Mouse (Mus musculus) heart, embryonic 13.5 days (tissue): ENCODE measurements around the gene Tedc1. TPM values are rescaled to one million over a fixed set of nuclear protein-coding genes. Genes with fewer than 3 reads are reported as not detected.

Experiments
- ATAC-seq: fragments of 200-750 bp; cut with Nextera tagmentation; 2 replicates; pipeline ENCODE4 v1.8.0; 2017; ENCODE audit warnings: moderate TSS enrichment; ENCODE audit not compliant: insufficient number of reproducible peaks, low FRiP score, low TSS enrichment; ENCODE audit errors: extremely low read depth
- H3K27ac ChIP-seq: fragments of 300-500 bp; sonication (generic); replicated peaks from 2 replicates; pipeline ENCODE4 v1.5.1; 2015; ENCODE audit warnings: moderate library complexity, mild to moderate bottlenecking, inconsistent platforms
- H3K27me3 ChIP-seq: fragments of 300-500 bp; sonication (generic); replicated peaks from 2 replicates; pipeline ENCODE4 v1.6.1; 2015; ENCODE audit warnings: mild to moderate bottlenecking, inconsistent platforms
- H3K36me3 ChIP-seq: fragments of 300-500 bp; sonication (generic); 2 replicates; pipeline ENCODE4 v1.6.1; 2015; ENCODE audit warnings: mild to moderate bottlenecking, inconsistent platforms
- H3K4me1 ChIP-seq: fragments of 300-500 bp; sonication (generic); 2 replicates; pipeline ENCODE4 v1.6.1; 2015; ENCODE audit warnings: inconsistent platforms
- H3K4me2 ChIP-seq: fragments of 300-500 bp; sonication (generic); 2 replicates; pipeline ENCODE4 v1.6.1; 2015; ENCODE audit warnings: inconsistent platforms, mild to moderate bottlenecking, moderate library complexity
- H3K4me3 ChIP-seq: fragments of 300-500 bp; sonication (generic); 2 replicates; pipeline ENCODE4 v1.5.1; 2015; ENCODE audit warnings: moderate library complexity, mild to moderate bottlenecking, inconsistent platforms
- H3K9ac ChIP-seq: fragments of 300-500 bp; sonication (generic); 2 replicates; pipeline ENCODE4 v1.6.1; 2015; ENCODE audit warnings: inconsistent platforms, mild to moderate bottlenecking, moderate library complexity
- H3K9me3 ChIP-seq: fragments of 300-500 bp; sonication (generic); 2 replicates; pipeline ENCODE4 v1.6.1; 2016; ENCODE audit warnings: inconsistent platforms
- WGBS: fragments of 180-500 bp; shearing (Covaris S2); methylation state at CpG from one replicate; pipeline ENCODE4 v1.1.7; 2015; ENCODE audit warnings: mixed read lengths; 5-methylcytosine and 5-hydroxymethylcytosine counted together
- polyA plus RNA-seq: library from polyadenylated mRNA; unstranded; fragments of >200 nt; fragmentation: Nextera tagmentation; extraction: Ambion mirVana; gene quantifications from 2 replicates; pipeline ENCODE4 v1.2.1, GENCODE M21; 2015

Tedc1 gene
- polyA plus RNA-seq, 1 experiment from 2014 or later, result 21.8 TPM

- H3K9ac ChIP-seq, result no peak overlapping the region
- no peak for ATAC-seq
- no peak overlapping the region for H3K4me3 ChIP-seq
- H3K27ac ChIP-seq, result no peak overlapping the region
- 76% methylated on average over 17 of the region's 17 CpGs for WGBS
- H3K4me2 ChIP-seq, result no peak overlapping the region
- peaks cover 5% of the 10 kb centered on the region; the same call in 1 of the 2 replicates for H3K27me3 ChIP-seq
- H3K4me1 ChIP-seq, result no peaks in the 10 kb centered on the region
- no peaks in the 10 kb centered on the region for H3K36me3 ChIP-seq
- H3K9me3 ChIP-seq, result no peaks in the 10 kb centered on the region
These were observed 54.6 kb downstream of the Tedc1 start for GRCm38 (mm10) chr12:113210586-113211378.

- no peak overlapping the region for H3K4me3 ChIP-seq
- no peak overlapping the region for H3K4me2 ChIP-seq
- no peaks in the 10 kb centered on the region for H3K9me3 ChIP-seq
- WGBS, result 81% methylated on average over 5 of the region's 5 CpGs
- peaks cover 5% of the 10 kb centered on the region; the same call in 1 of the 2 replicates for H3K27me3 ChIP-seq
- ATAC-seq, result no peak
- no peak overlapping the region for H3K9ac ChIP-seq
- H3K4me1 ChIP-seq, result no peaks in the 10 kb centered on the region
- H3K36me3 ChIP-seq, result no peaks in the 10 kb centered on the region
- no peak overlapping the region for H3K27ac ChIP-seq
These were observed 55.6 kb downstream of the Tedc1 start for GRCm38 (mm10) chr12:113211772-113212171.

GRCm38 (mm10) chr12:113212326-113212924 is 56.2 kb downstream of the Tedc1 start:
- Histone ChIP-seq H3K4me3 (no peak overlapping the region), H3K27ac (no peak overlapping the region), H3K9ac (no peak overlapping the region), H3K36me3 (no peaks in the 10 kb centered on the region), H3K4me2 (no peak overlapping the region), H3K9me3 (no peaks in the 10 kb centered on the region), H3K27me3 (peaks cover 5% of the 10 kb centered on the region; the same call in 1 of the 2 replicates), H3K4me1 (peaks cover under 1% of the 10 kb centered on the region; the same call in 1 of the 2 replicates)
- ATAC-seq, result no peak
- WGBS, result 77% methylated on average over 10 of the region's 10 CpGs

- ATAC-seq, result no peak
- WGBS, result 58% methylated on average over 2 of the region's 2 CpGs
- no peak overlapping the region for H3K4me2 ChIP-seq
These were observed 57.0 kb downstream of the Tedc1 start for GRCm38 (mm10) chr12:113213226-113213625.

GRCm38 (mm10) chr12:113214072-113214808 is 58.0 kb downstream of the Tedc1 start:
- Histone ChIP-seq H3K36me3 (no peaks in the 10 kb centered on the region), H3K9me3 (no peaks in the 10 kb centered on the region), H3K4me1 (peaks cover 4% of the 10 kb centered on the region; the same call in 1 of the 2 replicates), H3K4me3 (no peak overlapping the region), H3K27me3 (peaks cover 5% of the 10 kb centered on the region; the same call in 1 of the 2 replicates), H3K4me2 (no peak overlapping the region), H3K27ac (no peak overlapping the region), H3K9ac (no peak overlapping the region)
- no peak for ATAC-seq
- WGBS, result 80% methylated on average over 25 of the region's 25 CpGs

More at GRCm38 (mm10) chr12:113213226-113213625, 57.0 kb downstream of the Tedc1 start:
- no peaks in the 10 kb centered on the region for H3K9me3 ChIP-seq
- H3K4me3 ChIP-seq, result no peak overlapping the region
- peaks cover 5% of the 10 kb centered on the region; the same call in 1 of the 2 replicates for H3K27me3 ChIP-seq
- H3K27ac ChIP-seq, result no peak overlapping the region
- H3K9ac ChIP-seq, result no peak overlapping the region
- H3K36me3 ChIP-seq, result no peaks in the 10 kb centered on the region
- peaks cover 4% of the 10 kb centered on the region; the same call in 1 of the 2 replicates for H3K4me1 ChIP-seq

GRCm38 (mm10) chr12:113214972-113215666 is 58.9 kb downstream of the Tedc1 start:
- H3K36me3 ChIP-seq, result no peaks in the 10 kb centered on the region
- H3K9ac ChIP-seq, result no peak overlapping the region
- peaks cover 5% of the 10 kb centered on the region; the same call in 1 of the 2 replicates for H3K27me3 ChIP-seq
- no peaks in the 10 kb centered on the region for H3K9me3 ChIP-seq
- WGBS, result 73% methylated on average over 16 of the region's 16 CpGs
- H3K4me1 ChIP-seq, result peaks cover 4% of the 10 kb centered on the region; the same call in 1 of the 2 replicates
- H3K27ac ChIP-seq, result no peak overlapping the region
- ATAC-seq, result no peak
- no peak overlapping the region for H3K4me2 ChIP-seq
- H3K4me3 ChIP-seq, result no peak overlapping the region

Other genes starting within 250 kb of the Tedc1 start
- 2.5 and 2.7 TPM in 2 replicates for gene Jag2, start 226.6 kb upstream of the Tedc1 start, polyA plus RNA-seq
- 45.3 and 47.2 TPM in 2 replicates for gene Nudt14, start 214.3 kb upstream of the Tedc1 start, polyA plus RNA-seq
- 21.7 and 22.0 TPM in 2 replicates for gene Btbd6, start 179.9 kb upstream of the Tedc1 start, polyA plus RNA-seq
- 32.5 and 35.5 TPM in 2 replicates for gene Brf1, start 155.7 kb upstream of the Tedc1 start, polyA plus RNA-seq
- 7.0 and 7.7 TPM in 2 replicates for gene Pacs2, start 141.9 kb upstream of the Tedc1 start, polyA plus RNA-seq
- gene Tex22, start 81.9 kb upstream of the Tedc1 start, polyA plus RNA-seq, result not detected in 2 replicates
- 11.2 and 11.9 TPM in 2 replicates for gene Mta1, start 58.1 kb upstream of the Tedc1 start, polyA plus RNA-seq
- 1,302 and 1,499 TPM in 2 replicates for gene Crip2, start 16.2 kb upstream of the Tedc1 start, polyA plus RNA-seq
- 408 and 464 TPM in 2 replicates for gene Crip1, start 10.1 kb upstream of the Tedc1 start, polyA plus RNA-seq
- 2.8 and 3.1 TPM in 2 replicates for gene Tmem121, start 29.5 kb downstream of the Tedc1 start, polyA plus RNA-seq